Comparison of ENCODE assay signal across 13 mouse cellular contexts in genomic region chr4:44154884-44155283, GRCm38 (mm10).
"Had no signal": no experiment of that assay in that cellular context is flagged by ENCODE, and none has a peak within 500 bp of the region (broad histone marks: within the 10 kb centered on the region; RNA-seq: fewer than 3 reads in every experiment).

No protein-coding gene starts in this region.

- DNase-seq: kidney, adult 8-10 months; kidney, postnatal 10 days; kidney, postnatal 4 days; lung, adult 2 months; lung, postnatal 36 days; right cerebral cortex, postnatal 25 days had no signal

- H3K27me3 ChIP-seq: midbrain, embryonic 12.5 days had no signal

- H3K4me2 ChIP-seq: midbrain, embryonic 12.5 days had no signal

- H3K4me1 ChIP-seq: limb, embryonic 10.5 days; midbrain, embryonic 12.5 days had no signal

- H3K27ac ChIP-seq: layer of hippocampus, adult 2 months; left cerebral cortex, adult 2 months; limb, embryonic 10.5 days; midbrain, embryonic 12.5 days; stomach, postnatal 0 days had no signal

- H3K9me3 ChIP-seq: limb, embryonic 10.5 days; midbrain, embryonic 12.5 days had no signal

- ATAC-seq: intestine, postnatal 0 days; lung, postnatal 0 days had no signal

- H3K4me3 ChIP-seq: layer of hippocampus, adult 2 months; left cerebral cortex, adult 2 months; limb, embryonic 10.5 days; midbrain, embryonic 12.5 days had no signal

- H3K9ac ChIP-seq: midbrain, embryonic 12.5 days had no signal
